Mouse (Mus musculus) retina, adult 2 months (tissue): ENCODE data around the gene Higd1b.

Experiments used
- DNase-seq: peaks from one replicate; pipeline ENCODE4 v3.0.0-alpha.2; 2012; ENCODE audit warnings: low read depth, low spot score

Gene Higd1b

DNA sequence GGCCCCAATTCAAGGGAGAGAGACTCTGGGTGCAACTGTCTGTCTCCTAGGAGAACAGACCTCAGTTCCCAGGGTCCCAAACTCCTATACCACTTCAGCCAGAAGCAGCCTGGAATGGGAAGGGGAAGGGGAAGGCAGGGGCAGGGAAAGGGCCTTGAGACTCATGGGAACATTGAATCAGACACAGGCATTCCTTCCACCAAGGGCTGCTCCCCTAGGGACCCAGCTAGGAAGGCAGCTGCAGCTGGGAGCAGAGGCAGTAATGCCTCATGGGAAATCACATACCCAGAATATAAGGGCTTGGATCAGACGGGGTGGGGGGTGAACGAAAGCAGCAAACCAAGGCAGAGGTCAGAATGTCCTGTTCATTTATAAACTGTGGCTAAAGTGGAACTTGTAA is 2.5 kb downstream of the Higd1b start:
- DNase-seq = no peak

DNA sequence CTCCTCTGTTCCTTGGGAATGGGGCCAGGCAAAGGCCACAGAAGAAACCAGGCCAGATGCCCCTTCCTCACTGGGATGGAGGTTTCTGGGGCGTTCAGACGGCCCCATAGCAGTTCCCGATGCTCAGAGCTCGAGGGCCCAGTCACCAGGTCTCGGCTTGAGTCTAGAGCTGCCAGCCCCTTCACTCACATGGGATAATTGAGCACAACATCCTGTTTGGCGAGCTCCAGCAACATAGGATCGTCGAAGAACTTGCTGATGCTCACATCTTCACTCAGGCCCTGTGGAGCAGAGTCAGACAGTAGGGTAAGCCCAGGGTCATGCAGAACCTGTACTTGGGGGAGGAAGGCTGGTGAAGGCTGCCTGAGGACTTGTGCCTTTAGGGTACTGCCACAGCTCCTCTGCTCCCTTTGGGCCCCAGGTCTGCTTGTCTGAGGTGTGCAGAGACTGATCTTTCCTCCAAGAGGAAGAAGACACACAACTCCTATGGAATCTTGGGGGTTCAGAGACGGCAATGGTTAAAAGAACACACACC is 3.0 kb downstream of the Higd1b start:
- no peak for DNase-seq

DNA sequence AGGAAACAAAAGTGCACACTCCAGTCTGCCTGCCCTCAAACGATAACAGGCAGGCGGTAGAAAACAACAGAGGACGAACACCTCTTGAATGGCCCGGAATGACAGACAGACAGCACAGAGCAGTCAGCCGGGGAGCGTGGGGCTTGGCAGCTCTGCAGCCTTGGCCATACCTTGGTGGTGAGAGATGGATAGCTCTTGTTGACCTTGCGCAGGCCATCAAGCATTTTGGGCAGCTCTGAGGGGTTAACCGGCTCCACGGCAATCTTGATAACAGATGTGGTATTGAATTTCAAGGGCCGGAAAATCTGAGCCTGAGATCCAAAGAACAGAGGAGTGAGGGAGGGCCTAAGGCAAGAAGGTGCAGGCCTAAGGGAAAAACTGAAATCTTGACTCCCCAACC is 10.3 kb downstream of the Higd1b start:
- DNase-seq = no peak

DNA sequence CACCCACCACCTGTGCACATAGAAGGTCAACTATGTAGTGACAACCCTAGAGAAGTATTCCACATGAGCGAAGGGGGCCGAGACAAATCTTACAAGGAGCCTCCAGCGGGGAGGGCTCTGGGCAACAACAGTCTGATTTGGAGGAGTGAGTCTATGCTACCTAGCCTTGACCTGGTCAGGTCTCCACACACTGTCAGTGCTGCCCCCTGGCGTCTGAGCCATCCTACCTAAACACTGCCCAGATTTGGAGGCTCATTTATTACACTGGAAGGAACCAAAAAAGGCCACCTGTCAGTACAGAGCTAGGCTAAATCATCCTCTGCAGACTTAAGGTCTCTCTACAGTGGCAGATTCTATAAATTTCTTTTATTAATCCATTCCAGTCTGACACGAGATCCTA is 16.2 kb downstream of the Higd1b start:
- no peak for DNase-seq

DNA sequence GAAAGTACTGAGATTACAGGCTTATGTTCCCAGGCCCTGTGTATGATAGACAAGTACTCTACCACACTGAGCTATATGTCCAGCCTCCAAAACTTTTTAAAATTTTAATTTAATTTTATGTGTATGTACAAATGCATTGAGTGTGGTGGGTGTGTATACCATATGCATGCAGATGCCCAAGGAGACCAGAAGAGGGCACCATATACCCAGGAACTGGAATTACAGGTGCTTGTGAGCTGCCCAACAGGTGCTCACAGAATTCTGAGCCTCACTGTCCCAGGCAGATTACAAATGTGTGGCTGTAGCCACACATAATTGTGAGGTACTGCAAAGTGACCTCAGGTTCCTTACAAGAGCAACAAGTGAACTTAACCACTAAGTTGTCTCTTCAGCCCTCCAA is 18.1 kb downstream of the Higd1b start:
- DNase-seq = no peak

DNA sequence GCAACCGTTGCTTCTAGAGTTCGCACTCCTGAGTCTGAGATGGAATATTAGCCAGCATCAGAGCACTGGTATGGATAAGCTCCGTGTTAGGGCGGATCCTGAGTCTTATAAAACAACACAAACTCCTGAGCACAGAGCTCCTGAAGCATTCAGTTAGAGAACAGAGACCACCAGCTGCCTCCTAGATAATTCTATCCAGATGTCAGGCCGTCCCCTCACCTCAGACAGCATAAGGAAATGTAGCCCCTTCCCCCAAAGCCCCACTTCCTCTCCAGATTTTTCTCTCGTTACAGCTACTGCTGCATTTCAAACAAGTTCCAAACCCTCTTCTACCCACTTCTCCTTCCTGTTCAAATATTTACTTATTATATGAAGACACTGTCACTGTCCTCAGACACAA is 20.3 kb downstream of the Higd1b start:
- DNase-seq = no peak

DNA sequence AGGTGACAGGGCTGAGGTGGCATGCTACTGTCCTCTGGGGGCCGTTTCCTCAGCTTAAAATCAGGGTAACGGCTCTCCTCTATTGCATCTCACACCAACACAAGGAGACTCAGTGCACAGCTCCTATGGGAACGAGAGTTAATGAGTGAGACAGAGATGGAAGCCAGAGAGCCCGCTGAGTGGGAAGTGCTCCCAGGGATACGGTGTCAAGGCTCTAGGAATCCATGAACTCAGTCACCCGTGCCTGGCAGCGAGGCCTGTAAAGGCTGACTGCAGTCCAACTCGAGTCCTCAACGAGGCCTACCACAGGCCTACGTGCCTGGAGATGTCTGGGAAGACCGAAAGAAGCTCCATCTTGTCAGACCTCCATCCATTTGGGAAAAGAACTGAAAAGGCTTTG is 23.3 kb downstream of the Higd1b start:
- DNase-seq = no peak

DNA sequence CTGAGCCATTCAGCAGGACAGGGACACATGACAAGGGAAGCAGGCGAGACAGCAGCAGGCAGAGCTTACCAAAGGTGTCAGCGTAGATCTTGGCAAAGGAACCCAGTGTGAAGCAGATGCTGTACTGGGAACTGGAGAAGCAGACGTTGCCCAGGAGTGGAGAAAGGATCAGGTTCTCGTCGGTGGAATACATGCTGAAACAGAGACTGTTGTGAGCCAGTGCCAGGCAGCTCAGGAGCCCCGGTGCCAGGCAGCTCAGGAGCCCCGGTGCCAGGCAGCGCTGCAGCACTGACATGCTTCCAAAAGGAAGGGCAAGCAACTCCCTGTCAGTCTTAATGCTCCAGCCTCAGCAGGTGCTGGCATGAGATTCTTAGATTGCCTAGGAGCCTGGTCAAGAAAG is 24.3 kb downstream of the Higd1b start:
- no peak for DNase-seq

DNA sequence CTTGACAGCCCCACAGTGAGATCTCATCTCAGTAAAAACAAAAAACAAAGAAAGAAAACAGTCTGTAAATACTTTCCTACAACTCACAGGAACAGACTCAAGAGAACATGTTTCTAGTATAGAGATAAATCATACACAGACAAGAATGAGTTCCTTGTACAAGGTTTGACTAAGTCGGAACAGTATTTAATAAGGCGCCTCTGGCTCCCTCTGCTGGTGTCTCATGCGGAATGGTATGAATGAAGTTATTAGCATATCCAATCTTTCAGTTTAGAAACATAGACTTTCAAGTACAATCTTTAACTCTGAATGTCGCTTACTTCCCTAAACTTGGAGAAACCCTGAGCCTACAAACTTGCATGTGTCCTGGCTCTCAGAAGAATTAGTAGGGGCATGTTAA is 28.6 kb downstream of the Higd1b start:
- no peak for DNase-seq

DNA sequence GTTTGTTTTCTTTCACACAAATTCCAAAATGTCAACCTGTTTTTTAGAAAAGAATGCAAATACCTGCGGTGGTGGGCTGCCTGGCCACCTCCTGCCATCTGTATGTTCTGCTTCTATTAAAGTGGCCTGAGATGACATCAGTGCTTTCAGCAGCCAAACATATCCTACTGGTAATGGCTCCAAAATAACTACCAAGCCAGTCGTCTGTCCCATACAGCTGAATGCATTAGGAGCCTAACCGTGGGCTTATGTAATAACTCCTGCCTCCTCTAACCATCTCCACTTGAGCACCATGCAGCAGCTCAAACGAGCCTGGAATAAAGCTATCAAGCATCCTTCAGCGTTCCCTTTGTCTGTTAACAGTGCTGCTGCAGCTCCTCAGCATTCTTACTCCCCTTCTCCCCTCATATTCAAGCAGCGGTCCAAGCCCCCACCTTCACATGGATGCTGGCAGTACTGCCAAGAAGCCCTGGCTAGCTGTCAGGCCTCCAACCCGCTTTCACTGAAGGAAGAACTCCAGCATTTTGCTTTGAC is 39.2 kb downstream of the Higd1b start:
- DNase-seq = no peak

DNA sequence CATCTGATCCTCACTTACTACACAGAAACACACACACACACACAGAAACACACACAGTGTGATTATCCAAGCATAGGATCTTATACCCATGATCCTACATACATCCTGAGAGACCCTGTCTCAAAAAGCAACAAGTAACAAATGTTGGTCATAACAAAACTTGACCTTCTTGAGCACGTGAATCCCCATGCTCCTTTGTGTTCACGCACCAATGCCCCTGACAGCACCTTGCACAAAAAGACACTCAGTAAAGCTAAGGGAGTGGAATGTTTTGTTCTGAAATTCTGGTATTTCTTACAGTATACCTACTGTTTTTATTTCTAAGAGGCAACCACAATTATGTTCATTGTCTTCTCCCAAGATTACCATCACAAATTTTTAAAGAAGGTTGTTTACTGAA is 43.9 kb downstream of the Higd1b start:
- no peak for DNase-seq

DNA sequence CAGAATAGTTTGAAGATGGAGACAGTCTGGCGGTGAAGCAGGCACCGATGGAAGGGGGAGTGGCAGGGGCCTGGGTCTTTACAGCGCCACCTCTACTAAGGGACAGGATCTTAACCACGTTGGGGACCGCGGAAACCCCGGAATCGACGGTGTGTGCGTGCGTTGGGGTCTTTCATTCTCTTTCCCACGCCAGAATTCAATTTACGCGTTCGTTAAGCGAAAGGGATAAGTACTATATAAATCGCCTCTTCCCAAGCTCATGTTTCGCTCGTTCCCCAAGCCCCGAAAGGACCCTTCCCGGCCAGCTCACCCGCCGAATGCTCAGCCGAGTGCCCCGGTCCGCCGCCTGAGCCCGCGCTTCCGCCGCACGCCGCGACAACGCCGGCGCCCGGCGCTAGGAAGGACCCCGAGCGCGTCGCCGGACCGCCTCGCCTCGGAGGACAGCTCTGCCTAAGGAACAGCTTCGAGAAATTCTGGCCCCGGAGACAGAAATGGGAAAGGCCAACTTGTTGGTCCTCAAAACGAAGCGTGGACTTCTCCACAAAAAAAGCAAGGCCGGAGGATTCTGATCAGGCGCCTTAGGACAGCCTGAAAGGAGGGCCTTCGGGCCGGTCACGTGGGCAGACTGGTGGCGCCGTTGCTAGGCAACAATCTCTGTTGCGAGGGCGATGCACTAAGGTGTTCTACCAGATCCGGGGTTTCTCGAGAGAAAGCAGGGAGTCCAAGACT is 45.1 kb downstream of the Higd1b start, which contains the start of the genes Eftud2 and Ccdc103:
Gene Eftud2, minus strand, starts transcription at position 401 of the 729 bp plus-strand sequence.
Gene Ccdc103, plus strand, starts transcription at position 620 of the 729 bp plus-strand sequence.
- peak; percentile 89 for DNase-seq

DNA sequence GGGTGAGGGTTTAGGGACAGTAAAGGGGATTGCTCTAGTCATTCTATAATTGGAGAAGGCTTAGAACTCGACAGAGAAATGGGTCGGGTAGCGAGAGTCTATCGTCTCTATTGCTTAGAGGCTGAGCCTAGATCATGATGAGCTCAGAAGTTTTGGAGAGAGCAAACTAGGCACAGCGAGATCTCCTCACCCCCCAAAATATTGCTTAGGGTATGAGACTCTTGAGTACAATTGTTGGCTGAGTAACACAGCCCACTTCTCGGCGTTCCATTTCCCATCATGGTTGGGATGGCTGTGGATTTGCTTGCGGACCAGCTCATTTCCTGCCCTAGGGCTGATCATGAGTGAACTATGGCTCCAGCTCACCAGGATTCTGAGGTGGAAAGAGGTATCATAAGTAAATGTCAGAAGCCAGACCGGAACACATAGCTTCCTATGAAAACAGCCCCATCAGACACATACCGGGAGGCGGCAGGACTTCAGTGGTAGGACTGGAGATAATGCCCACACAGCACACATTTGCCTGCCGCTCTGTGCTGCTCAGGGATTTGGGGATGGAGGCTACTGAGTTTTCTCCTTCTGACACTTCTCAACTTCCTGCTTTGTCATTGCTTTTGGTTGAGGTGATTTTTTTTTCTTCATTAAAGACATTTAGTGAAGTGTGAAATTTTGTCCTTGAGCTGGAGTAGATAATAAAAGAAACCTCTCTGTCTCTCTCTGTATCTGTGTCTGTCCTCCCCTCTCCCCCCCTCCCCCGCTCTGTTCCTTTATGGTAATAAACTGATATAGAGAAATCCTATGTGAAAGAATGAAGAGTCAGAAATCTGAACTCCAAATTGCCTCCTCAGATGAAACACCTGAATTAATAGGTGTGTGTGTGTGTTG is 45.9 kb downstream of the Higd1b start:
- no peak for DNase-seq

DNA sequence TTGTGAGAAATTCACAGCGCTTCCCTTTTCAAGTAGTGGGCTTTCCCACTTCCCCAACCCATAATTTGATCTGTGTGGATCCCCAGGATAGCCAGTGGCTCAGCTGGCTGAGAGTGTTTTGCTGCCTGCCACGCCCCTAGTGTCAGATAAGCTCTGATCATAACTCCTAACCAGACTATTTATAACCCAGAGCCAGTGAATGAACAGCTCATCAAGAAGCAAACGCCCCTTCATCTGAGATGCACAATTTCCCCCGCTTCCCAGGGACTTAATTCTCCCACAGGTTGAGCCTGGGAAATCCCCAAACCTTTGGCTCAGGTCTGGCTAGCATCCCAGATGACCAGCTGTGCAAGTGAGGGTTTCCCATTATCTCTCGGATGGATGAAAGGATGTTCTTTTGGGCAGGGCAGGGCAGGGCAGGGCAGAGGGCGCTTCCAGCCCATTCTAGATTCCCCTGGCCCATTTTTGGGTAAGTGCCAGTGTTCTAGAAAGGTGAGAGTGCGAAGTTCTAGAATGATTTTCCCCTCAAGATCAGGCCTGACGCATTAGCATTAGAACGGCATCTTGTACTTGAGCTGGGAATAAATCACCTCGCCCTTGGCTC is 49.1 kb downstream of the Higd1b start, which contains the start of gene Fam187a:
Gene Fam187a, plus strand, starts transcription at position 554 of the 604 bp plus-strand sequence.
- DNase-seq = no peak

DNA sequence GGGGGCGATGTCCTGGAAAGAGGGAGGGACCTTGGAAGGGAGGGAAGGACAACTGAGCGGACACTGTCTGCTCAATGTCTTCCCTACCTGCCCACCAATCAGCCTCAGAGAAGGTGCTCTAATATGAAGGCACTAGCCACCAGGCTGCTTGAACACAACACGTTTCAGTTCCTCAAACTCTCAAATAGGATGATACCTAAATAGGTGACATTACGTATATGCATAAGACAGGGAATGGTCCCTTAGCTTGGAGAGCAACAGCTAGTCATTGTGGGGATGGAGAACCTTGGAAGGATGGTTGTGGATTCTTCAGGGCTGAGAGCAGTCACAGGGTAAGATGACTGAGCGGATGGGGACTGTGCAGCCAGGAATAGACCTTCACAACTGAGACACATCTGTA is 51.8 kb downstream of the Higd1b start:
- DNase-seq = no peak
